Mouse (Mus musculus): ENCODE data around the gene Gfral. TPM values are rescaled to one million over a fixed set of nuclear protein-coding genes. Genes with fewer than 3 reads are reported as not detected.

The Gfral gene
- polyA plus RNA-seq (2015; fragmentation: Nextera tagmentation; extraction: Ambion mirVana): not detected in 2 replicates

DNA sequence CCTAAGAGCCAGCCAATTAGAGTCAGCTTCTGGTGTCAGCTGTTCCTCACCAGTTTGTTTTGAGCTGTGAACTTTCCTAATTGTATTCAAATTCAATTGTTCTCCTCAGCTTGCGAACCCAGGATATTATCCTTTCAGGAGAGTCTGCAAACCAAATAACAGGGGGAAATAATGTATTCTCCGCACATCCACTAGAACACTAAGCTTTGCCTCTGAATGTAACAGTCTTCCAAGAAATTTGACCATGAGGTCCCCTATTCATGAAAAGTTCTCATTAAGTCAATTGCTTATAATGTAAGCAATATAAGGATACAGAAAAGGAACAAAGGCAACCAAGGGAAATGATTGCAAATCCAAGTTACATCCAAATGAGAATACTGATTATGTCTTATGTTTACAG lies at the start of gene Gfral:
Gfral (minus strand) TSS at position 101 of the 400 bp plus-strand sequence.
- DNase-seq (ENCODE audit: low spot score): no peak
- Histone ChIP-seq H3K36me3 (ENCODE audit: insufficient read depth, low read length) (no peaks in the 10 kb centered on the region), H3K9me3 (replicated peaks; ENCODE audit: low read length) (no peaks in the 10 kb centered on the region), H3K4me2 (ENCODE audit: low read length) (no peak within 1 kb of the TSS), H3K27ac (no peak within 1 kb of the TSS), H3K27me3 (ENCODE audit: insufficient read depth, low read length) (no peaks in the 10 kb centered on the region), H3K9ac (ENCODE audit: low read depth, low read length) (no peak within 1 kb of the TSS), H3K4me1 (replicated peaks; ENCODE audit: insufficient read depth, low read length) (no peaks in the 10 kb centered on the region), H3K4me3 (replicated peaks; ENCODE audit: low read depth, low read length) (no peak within 1 kb of the TSS)
- 89% methylated on average over 2 of the region's 2 CpGs for WGBS
- ATAC-seq (replicated peaks; ENCODE audit: low FRiP score, low read depth): no peak
- no peak for TF ChIP-seq CTCF (IDR thresholded peaks at IDR 0.05; ENCODE audit: low read depth)

DNA sequence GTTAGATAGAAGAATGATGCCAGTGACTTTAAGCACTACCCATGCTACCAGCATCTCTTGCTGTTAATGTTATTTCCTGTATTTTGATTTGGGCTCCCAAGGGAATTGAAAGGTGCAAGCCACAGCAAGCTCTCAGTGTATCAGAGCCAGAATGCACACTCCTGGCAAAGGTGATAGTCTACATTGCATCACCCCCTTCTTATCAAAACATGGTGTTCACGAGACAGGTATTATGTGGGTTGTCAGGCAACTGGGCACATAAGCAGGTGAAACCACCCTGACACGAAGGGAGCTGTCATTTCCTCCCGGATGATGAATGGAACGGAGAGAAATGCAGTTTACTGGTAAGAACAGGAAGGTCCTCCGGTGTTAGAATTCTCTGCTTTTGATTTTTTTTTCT lies 44.3 kb upstream of the Gfral start:
- Histone ChIP-seq H3K36me3 (ENCODE audit: insufficient read depth, low read length) (no peaks in the 10 kb centered on the region), H3K27me3 (ENCODE audit: insufficient read depth, low read length) (no peaks in the 10 kb centered on the region), H3K9me3 (replicated peaks; ENCODE audit: low read length) (no peaks in the 10 kb centered on the region), H3K4me1 (replicated peaks; ENCODE audit: insufficient read depth, low read length) (no peaks in the 10 kb centered on the region), H3K27ac (no peak overlapping the region), H3K4me2 (ENCODE audit: low read length) (no peak overlapping the region), H3K9ac (ENCODE audit: low read depth, low read length) (no peak overlapping the region), H3K4me3 (replicated peaks; ENCODE audit: low read depth, low read length) (no peak overlapping the region)
- no peak for ATAC-seq (replicated peaks; ENCODE audit: low FRiP score, low read depth)
- no peak for TF ChIP-seq CTCF (IDR thresholded peaks at IDR 0.05; ENCODE audit: low read depth)
- 73% methylated on average over 5 of the region's 5 CpGs for WGBS
- no peak for DNase-seq (ENCODE audit: low spot score)

DNA sequence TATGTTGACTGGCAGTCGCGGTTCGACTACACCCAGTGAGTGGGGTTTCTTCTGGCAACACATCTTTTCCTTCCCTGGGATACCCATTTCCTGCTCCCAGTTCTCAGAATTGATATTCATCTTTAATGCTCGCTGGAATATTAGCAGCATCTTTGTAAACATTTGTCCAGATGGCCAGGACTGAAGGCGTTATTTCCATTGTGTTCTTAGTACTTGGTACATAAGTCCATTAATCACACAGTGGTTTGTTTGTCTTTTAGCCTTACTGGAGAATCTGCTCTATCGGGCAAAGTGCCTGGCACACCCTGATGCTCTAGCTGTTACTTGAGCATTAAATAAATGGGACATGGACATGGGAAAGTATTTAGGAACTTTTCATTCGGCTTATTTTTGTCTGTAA lies 39.1 kb upstream of the Gfral start:
- DNase-seq (ENCODE audit: low spot score): no peak
- Histone ChIP-seq H3K36me3 (ENCODE audit: insufficient read depth, low read length) (no peaks in the 10 kb centered on the region), H3K4me3 (replicated peaks; ENCODE audit: low read depth, low read length) (no peak overlapping the region), H3K4me2 (ENCODE audit: low read length) (no peak overlapping the region), H3K27ac (no peak overlapping the region), H3K27me3 (ENCODE audit: insufficient read depth, low read length) (no peaks in the 10 kb centered on the region), H3K9me3 (replicated peaks; ENCODE audit: low read length) (no peaks in the 10 kb centered on the region), H3K4me1 (replicated peaks; ENCODE audit: insufficient read depth, low read length) (no peaks in the 10 kb centered on the region), H3K9ac (ENCODE audit: low read depth, low read length) (no peak overlapping the region)
- no peak for TF ChIP-seq CTCF (IDR thresholded peaks at IDR 0.05; ENCODE audit: low read depth)
- WGBS: 73% methylated on average over 7 of the region's 7 CpGs
- ATAC-seq (replicated peaks; ENCODE audit: low FRiP score, low read depth): no peak

DNA sequence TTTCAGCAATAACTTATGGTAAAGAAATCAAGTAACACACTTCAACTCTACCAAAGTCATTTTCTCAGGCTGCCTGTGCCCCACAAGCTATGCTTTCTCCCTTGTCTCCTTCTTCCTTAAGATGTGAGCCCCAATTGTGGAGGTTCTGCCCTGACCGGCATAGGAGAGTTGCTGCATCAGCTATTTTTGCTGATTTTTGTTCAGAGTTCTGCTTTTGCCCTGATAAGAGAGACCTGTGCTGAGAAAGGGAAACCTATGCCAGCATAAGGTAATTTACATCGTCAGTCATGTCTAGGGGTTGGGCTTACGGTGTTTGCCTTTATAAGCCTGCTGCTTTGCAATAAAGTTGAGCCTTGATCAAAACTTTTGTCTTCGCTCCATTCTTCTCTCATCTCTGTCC lies 38.7 kb upstream of the Gfral start:
- no peaks in the 10 kb centered on the region for H3K4me1 ChIP-seq (replicated peaks; ENCODE audit: insufficient read depth, low read length)
- ATAC-seq (replicated peaks; ENCODE audit: low FRiP score, low read depth) (no peak), DNase-seq (ENCODE audit: low spot score) (no peak)
- no peak overlapping the region for H3K27ac ChIP-seq
- TF ChIP-seq CTCF (IDR thresholded peaks at IDR 0.05; ENCODE audit: low read depth): no peak
- no peak overlapping the region for H3K4me3 ChIP-seq (replicated peaks; ENCODE audit: low read depth, low read length)
- no peaks in the 10 kb centered on the region for H3K27me3 ChIP-seq (ENCODE audit: insufficient read depth, low read length)
- no peaks in the 10 kb centered on the region for H3K36me3 ChIP-seq (ENCODE audit: insufficient read depth, low read length)
- WGBS: 96% methylated on average over 4 of the region's 4 CpGs
- H3K9ac ChIP-seq (ENCODE audit: low read depth, low read length): no peak overlapping the region
- no peaks in the 10 kb centered on the region for H3K9me3 ChIP-seq (replicated peaks; ENCODE audit: low read length)
- no peak overlapping the region for H3K4me2 ChIP-seq (ENCODE audit: low read length)

DNA sequence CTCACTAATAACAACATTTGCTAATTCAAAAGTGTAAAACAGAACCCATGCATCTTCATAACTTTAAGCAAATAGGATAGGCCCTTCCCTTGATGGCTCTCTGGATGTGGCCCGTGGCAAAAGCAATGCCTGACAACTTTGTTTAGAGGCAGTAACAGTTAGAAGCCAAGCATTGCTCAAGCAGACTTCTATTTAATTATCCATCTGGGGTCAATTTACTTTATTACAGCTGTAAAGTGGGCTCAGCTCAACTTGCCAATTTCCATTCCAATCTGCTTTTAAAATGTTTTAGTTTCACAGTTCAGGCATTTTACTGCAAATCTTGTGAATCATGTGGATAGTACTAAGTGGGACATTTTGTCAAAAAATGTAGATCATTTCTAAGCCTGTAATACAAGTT lies 28.9 kb upstream of the Gfral start:
- ATAC-seq (replicated peaks; ENCODE audit: low FRiP score, low read depth): no peak
- H3K4me1 ChIP-seq (replicated peaks; ENCODE audit: insufficient read depth, low read length): no peaks in the 10 kb centered on the region
- WGBS: 21% methylated on average over 1 of the region's 1 CpGs

DNA sequence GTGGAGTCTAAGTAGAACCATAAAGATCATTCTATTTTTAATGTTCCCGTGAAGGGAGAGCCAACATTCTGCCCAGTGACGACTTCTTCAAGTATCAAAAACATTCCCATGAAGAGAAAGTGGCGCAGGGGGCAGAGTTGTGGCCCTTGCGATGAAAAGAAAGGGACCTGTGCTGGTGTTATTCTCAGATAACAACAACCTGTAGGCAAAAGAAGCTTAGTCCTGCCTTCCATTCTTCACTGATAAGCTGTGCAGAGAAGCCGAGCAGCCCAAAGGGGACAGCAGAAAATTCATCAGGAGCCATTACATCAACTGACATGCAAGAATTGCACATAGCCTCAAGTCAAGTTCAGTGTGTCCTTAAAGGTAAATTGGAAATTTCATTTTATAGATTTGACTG lies 24.5 kb upstream of the Gfral start:
- Histone ChIP-seq H3K27ac (no peak overlapping the region), H3K9me3 (replicated peaks; ENCODE audit: low read length) (no peaks in the 10 kb centered on the region), H3K4me1 (replicated peaks; ENCODE audit: insufficient read depth, low read length) (no peaks in the 10 kb centered on the region), H3K9ac (ENCODE audit: low read depth, low read length) (no peak overlapping the region), H3K4me2 (ENCODE audit: low read length) (no peak overlapping the region), H3K27me3 (ENCODE audit: insufficient read depth, low read length) (no peaks in the 10 kb centered on the region), H3K36me3 (ENCODE audit: insufficient read depth, low read length) (no peaks in the 10 kb centered on the region), H3K4me3 (replicated peaks; ENCODE audit: low read depth, low read length) (no peak overlapping the region)
- WGBS: 81% methylated on average over 5 of the region's 5 CpGs
- no peak for TF ChIP-seq CTCF (IDR thresholded peaks at IDR 0.05; ENCODE audit: low read depth)
- DNase-seq (ENCODE audit: low spot score) (no peak), ATAC-seq (replicated peaks; ENCODE audit: low FRiP score, low read depth) (no peak)

More for the DNA sequence above, 28.9 kb upstream of the Gfral start:
- no peaks in the 10 kb centered on the region for H3K27me3 ChIP-seq (ENCODE audit: insufficient read depth, low read length)
- H3K4me2 ChIP-seq (ENCODE audit: low read length): no peak overlapping the region
- no peak overlapping the region for H3K9ac ChIP-seq (ENCODE audit: low read depth, low read length)
- H3K9me3 ChIP-seq (replicated peaks; ENCODE audit: low read length): no peaks in the 10 kb centered on the region
- no peak for DNase-seq (ENCODE audit: low spot score)
- H3K4me3 ChIP-seq (replicated peaks; ENCODE audit: low read depth, low read length): no peak overlapping the region
- H3K27ac ChIP-seq: no peak overlapping the region
- no peak for TF ChIP-seq CTCF (IDR thresholded peaks at IDR 0.05; ENCODE audit: low read depth)
- no peaks in the 10 kb centered on the region for H3K36me3 ChIP-seq (ENCODE audit: insufficient read depth, low read length)

DNA sequence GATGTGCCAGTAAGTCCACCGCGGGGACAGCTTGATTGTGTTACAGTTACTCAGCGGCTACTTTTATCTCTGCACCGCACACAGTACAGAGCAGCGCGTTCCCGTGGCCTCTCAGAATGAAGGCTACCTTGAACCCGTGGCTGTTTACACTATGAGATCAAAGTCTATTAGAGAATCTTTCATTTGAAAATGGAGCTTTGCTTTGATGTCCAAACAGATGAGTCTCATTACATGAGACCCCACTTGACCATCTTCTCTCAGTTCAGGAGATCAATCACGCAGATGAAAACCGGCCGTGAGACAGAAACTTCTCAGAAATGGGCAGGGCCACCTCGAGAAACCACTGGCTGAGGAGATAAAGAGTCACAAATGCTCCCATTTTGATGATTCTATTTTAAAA lies 23.8 kb upstream of the Gfral start:
- DNase-seq (ENCODE audit: low spot score) (no peak), ATAC-seq (replicated peaks; ENCODE audit: low FRiP score, low read depth) (no peak)
- H3K27me3 ChIP-seq (ENCODE audit: insufficient read depth, low read length): no peaks in the 10 kb centered on the region
- H3K4me2 ChIP-seq (ENCODE audit: low read length): peak overlapping the region; percentile 71; the same call in 1 of the 2 replicates
- WGBS: 40% methylated on average over 12 of the region's 12 CpGs
- no peaks in the 10 kb centered on the region for H3K9me3 ChIP-seq (replicated peaks; ENCODE audit: low read length)
- H3K36me3 ChIP-seq (ENCODE audit: insufficient read depth, low read length): no peaks in the 10 kb centered on the region
- TF ChIP-seq CTCF (IDR thresholded peaks at IDR 0.05; ENCODE audit: low read depth): no peak
- no peak overlapping the region for H3K9ac ChIP-seq (ENCODE audit: low read depth, low read length)
- no peak overlapping the region for H3K4me3 ChIP-seq (replicated peaks; ENCODE audit: low read depth, low read length)
- no peaks in the 10 kb centered on the region for H3K4me1 ChIP-seq (replicated peaks; ENCODE audit: insufficient read depth, low read length)
- H3K27ac ChIP-seq: no peak overlapping the region

All from kidney, postnatal 0 days (tissue).